Mouse (Mus musculus): ENCODE measurements at regions not wholly inside any gene's neighbourhood (a gene's known extent, or its start where the extent isn't known, plus 50 kb on each side); places are given as distances from the start of the nearest gene placed in this dataset.

DNA sequence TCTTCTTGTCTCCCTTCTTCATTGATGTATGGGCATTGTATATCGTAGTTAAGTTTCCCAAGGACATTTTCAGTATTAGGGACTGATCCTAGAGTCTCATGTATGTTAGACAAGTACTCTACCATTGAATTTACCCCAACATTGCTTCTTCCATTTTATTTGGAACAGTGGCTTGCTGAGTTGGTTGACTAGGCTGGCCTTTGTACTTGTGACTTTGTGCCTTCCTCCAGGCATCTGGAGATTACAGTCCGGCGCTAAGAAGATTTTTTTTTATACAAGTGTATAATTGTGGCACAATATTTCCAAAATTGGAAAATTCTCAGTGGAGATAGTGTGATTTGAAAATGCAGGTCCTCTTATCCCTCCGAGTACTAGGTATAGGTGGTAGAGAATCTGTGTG lies 1165.5 kb upstream of the A1bg start:
- no peak for DNase-seq (ENCODE audit: low read depth in 1 of 2, low spot score in 2 of 2)
- peaks cover 10% of the 10 kb centered on the region; the same call in 1 of the 2 replicates for H3K4me1 ChIP-seq (ENCODE audit: control insufficient read depth, insufficient read depth, insufficient read length)
- no peaks in the 10 kb centered on the region for H3K36me3 ChIP-seq (ENCODE audit: control insufficient read depth, insufficient read depth, low read length)
- no peaks in the 10 kb centered on the region for H3K27me3 ChIP-seq (ENCODE audit: control insufficient read depth, insufficient read depth, low read length)
- no peak overlapping the region for H3K4me3 ChIP-seq (ENCODE audit: extremely low read depth, insufficient read depth, insufficient read length)
- no peak for TF ChIP-seq POLR2A (IDR thresholded peaks at IDR 0.05; ENCODE audit: low read depth, low read length)
- no peak for TF ChIP-seq CTCF (IDR thresholded peaks at IDR 0.05; ENCODE audit: extremely low read depth, insufficient read depth, insufficient read length, insufficient replicate concordance)
- H3K27ac ChIP-seq (ENCODE audit: insufficient read depth, low read length), result no peak overlapping the region
- 96% methylated on average over 4 of the region's 4 CpGs for WGBS

DNA sequence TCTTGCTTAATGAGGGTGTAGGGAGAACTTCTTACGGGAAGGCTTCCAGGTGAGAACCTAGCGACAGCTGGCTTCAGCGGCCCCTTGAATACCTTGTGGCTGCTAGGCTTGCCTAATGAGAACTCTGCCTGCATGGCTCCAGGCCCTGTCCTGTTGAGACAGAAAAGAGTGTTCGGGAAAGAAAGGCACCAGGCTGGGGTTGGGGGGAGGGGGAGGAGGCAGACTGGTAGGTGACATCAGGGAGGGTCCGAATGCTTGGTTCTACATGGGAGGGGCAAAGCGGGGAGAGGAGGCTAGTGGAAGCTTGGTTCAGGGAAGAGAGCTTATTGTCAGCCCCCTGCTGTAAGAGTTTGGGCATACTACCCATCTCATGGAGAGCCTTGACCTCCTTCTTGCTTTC lies 1164.9 kb upstream of the A1bg start:
- WGBS, result 87% methylated on average over 6 of the region's 6 CpGs

DNA sequence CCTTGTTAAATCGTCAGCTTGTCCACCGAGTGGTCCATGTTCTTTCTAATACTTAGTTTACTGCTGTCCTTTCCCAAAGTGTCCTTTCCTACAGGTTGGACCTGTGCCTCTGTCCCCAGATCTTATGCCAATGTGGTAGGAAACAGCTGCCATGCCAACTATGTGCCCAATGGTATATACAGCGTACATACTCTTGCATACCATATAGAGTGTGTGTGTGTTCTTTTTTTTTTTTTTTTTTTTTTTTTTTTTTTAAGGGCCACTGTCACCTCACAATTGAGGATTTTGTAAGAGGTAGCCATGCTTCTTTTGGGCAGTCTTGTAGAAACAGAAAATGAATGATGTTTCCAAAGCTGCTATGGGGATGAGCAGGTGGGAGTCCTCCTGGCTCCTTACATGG lies 1163.2 kb upstream of the A1bg start:
- no peak for DNase-seq (ENCODE audit: low read depth in 1 of 2, low spot score in 2 of 2)
- Histone ChIP-seq H3K4me1 (ENCODE audit: control insufficient read depth, insufficient read depth, insufficient read length) (no peaks in the 10 kb centered on the region), H3K27me3 (ENCODE audit: control insufficient read depth, insufficient read depth, low read length) (no peaks in the 10 kb centered on the region), H3K36me3 (ENCODE audit: control insufficient read depth, insufficient read depth, low read length) (no peaks in the 10 kb centered on the region), H3K27ac (ENCODE audit: insufficient read depth, low read length) (no peak overlapping the region), H3K4me3 (ENCODE audit: extremely low read depth, insufficient read depth, insufficient read length) (no peak overlapping the region)
- no peak for TF ChIP-seq CTCF (IDR thresholded peaks at IDR 0.05; ENCODE audit: extremely low read depth, insufficient read depth, insufficient read length, insufficient replicate concordance)
- TF ChIP-seq POLR2A (IDR thresholded peaks at IDR 0.05; ENCODE audit: low read depth, low read length), result no peak
- WGBS, result 91% methylated on average over 3 of the region's 3 CpGs

More for the DNA sequence above, 1164.9 kb upstream of the A1bg start:
- Histone ChIP-seq H3K27me3 (ENCODE audit: control insufficient read depth, insufficient read depth, low read length) (no peaks in the 10 kb centered on the region), H3K4me1 (ENCODE audit: control insufficient read depth, insufficient read depth, insufficient read length) (peaks cover 8% of the 10 kb centered on the region; the same call in 1 of the 2 replicates), H3K27ac (ENCODE audit: insufficient read depth, low read length) (no peak overlapping the region), H3K4me3 (ENCODE audit: extremely low read depth, insufficient read depth, insufficient read length) (no peak overlapping the region), H3K36me3 (ENCODE audit: control insufficient read depth, insufficient read depth, low read length) (no peaks in the 10 kb centered on the region)
- TF ChIP-seq POLR2A (IDR thresholded peaks at IDR 0.05; ENCODE audit: low read depth, low read length) (no peak), CTCF (IDR thresholded peaks at IDR 0.05; ENCODE audit: extremely low read depth, insufficient read depth, insufficient read length, insufficient replicate concordance) (no peak)
- no peak for DNase-seq (ENCODE audit: low read depth in 1 of 2, low spot score in 2 of 2)

DNA sequence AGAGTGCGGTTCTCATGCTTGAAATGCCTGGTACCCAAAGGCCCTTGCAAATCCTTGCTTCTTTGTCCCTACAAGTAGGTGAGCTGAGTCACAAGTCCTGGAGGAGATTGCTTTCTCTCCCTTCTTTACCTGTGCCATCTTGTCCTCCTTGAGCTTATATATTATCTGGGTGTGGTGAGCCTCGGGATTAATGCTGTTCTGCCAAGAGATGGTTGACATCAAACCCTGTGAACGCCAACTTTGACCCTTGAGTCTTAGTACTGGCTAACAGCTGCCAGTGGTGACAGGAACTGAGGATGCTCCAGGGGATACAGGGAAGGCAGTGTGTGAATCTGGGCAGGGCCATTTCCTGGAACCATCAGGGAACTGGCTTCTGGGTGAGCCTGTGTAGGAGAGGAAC lies 1160.5 kb upstream of the A1bg start:
- Histone ChIP-seq H3K4me3 (ENCODE audit: extremely low read depth, insufficient read depth, insufficient read length) (no peak overlapping the region), H3K36me3 (ENCODE audit: control insufficient read depth, insufficient read depth, low read length) (no peaks in the 10 kb centered on the region), H3K27me3 (ENCODE audit: control insufficient read depth, insufficient read depth, low read length) (no peaks in the 10 kb centered on the region), H3K4me1 (ENCODE audit: control insufficient read depth, insufficient read depth, insufficient read length) (no peaks in the 10 kb centered on the region), H3K27ac (ENCODE audit: insufficient read depth, low read length) (no peak overlapping the region)
- 91% methylated on average over 3 of the region's 3 CpGs for WGBS
- TF ChIP-seq POLR2A (IDR thresholded peaks at IDR 0.05; ENCODE audit: low read depth, low read length) (no peak), CTCF (IDR thresholded peaks at IDR 0.05; ENCODE audit: extremely low read depth, insufficient read depth, insufficient read length, insufficient replicate concordance) (no peak)
- no peak for DNase-seq (ENCODE audit: low read depth in 1 of 2, low spot score in 2 of 2)

DNA sequence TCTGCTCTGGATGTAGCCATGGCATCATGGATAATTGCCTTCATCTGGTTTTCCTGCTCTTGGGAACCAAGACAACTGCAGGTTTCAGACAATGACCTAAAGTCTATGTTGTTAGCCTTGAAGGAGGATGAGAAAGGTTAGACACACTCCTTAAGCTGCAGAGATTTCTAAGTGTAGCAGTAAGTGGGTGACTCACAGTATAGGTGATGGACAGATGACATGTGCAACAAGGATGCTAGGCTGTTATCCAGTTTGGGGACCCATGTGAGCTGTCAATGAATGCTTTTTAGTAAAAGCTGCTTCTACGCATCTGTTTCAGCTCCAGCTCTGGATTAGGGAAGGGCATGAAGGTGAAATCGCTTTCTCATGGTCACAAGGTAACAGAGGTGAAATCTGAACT lies 1159.7 kb upstream of the A1bg start:
- Histone ChIP-seq H3K27me3 (ENCODE audit: control insufficient read depth, insufficient read depth, low read length) (no peaks in the 10 kb centered on the region), H3K27ac (ENCODE audit: insufficient read depth, low read length) (no peak overlapping the region), H3K4me1 (ENCODE audit: control insufficient read depth, insufficient read depth, insufficient read length) (no peaks in the 10 kb centered on the region), H3K4me3 (ENCODE audit: extremely low read depth, insufficient read depth, insufficient read length) (no peak overlapping the region), H3K36me3 (ENCODE audit: control insufficient read depth, insufficient read depth, low read length) (no peaks in the 10 kb centered on the region)
- no peak for TF ChIP-seq POLR2A (IDR thresholded peaks at IDR 0.05; ENCODE audit: low read depth, low read length)
- no peak for TF ChIP-seq CTCF (IDR thresholded peaks at IDR 0.05; ENCODE audit: extremely low read depth, insufficient read depth, insufficient read length, insufficient replicate concordance)
- WGBS, result 96% methylated on average over 2 of the region's 2 CpGs
- no peak for DNase-seq (ENCODE audit: low read depth in 1 of 2, low spot score in 2 of 2)

DNA sequence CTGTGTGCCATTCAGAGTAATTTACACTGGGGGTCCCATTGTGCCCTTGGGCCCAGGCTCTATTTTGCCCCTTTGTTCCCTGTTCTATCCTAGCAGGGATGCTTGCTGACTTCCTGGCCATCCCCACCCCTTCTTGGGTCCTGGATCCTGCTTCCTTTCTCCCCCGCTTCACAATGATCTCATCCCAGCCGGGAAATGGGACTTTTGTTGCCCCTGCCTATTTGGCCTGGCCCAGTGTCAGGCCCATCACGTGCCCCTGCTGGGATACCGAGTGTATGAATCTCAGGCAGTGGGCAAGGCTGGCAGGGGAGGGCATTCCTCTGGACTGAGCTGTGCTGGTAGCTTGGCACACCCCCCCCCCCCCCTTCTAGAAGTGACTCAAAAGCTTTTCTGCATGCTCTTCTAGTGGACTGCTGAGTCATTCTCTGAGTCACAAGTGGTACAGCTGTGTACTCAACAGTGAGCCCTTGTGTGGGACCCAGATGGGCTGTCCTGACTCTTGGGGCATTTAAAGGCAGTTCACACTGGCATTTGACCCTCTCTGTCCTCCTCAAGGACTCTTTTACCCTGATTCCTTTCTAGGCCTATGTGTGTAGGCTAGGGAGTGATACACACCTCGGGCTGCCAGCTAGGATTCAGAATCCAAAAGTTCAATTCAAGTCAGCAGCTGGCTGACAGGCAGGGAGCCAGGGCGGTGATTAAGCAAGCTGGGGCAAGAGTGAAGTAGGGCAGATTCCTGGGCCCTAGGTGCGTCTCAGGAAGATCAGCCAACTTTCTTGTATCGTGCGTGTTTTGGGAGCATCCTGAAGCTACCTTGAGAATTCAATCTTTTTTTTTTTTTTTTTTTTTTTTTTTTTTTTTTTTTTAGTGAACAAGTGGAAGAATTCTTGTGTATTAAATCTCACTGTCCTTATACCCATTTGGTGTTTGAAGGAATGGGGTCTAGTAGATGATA lies 1156.6 kb upstream of the A1bg start:
- DNase-seq (ENCODE audit: low read depth in 1 of 2, low spot score in 2 of 2), result no peak
- Histone ChIP-seq H3K27me3 (ENCODE audit: control insufficient read depth, insufficient read depth, low read length) (no peaks in the 10 kb centered on the region), H3K4me3 (ENCODE audit: extremely low read depth, insufficient read depth, insufficient read length) (no peak overlapping the region), H3K4me1 (ENCODE audit: control insufficient read depth, insufficient read depth, insufficient read length) (no peaks in the 10 kb centered on the region), H3K27ac (ENCODE audit: insufficient read depth, low read length) (no peak overlapping the region), H3K36me3 (ENCODE audit: control insufficient read depth, insufficient read depth, low read length) (no peaks in the 10 kb centered on the region)
- TF ChIP-seq CTCF (IDR thresholded peaks at IDR 0.05; ENCODE audit: extremely low read depth, insufficient read depth, insufficient read length, insufficient replicate concordance) (no peak), POLR2A (IDR thresholded peaks at IDR 0.05; ENCODE audit: low read depth, low read length) (no peak)
- WGBS, result 77% methylated on average over 9 of the region's 9 CpGs

Data from spleen, adult 2 months (tissue).